Mouse (Mus musculus) midbrain, embryonic 12.5 days (tissue): ENCODE measurements at regions not wholly inside any gene's neighbourhood (a gene's known extent, or its start where the extent isn't known, plus 50 kb on each side); places are given as distances from the start of the nearest gene placed in this dataset.

Experiments used
- ATAC-seq: fragments of 200-750 bp; cut with Nextera tagmentation; 2 replicates; pipeline ENCODE4 v1.8.0; 2017; ENCODE audit warnings: low read depth, moderate TSS enrichment, moderate library complexity; ENCODE audit not compliant: low FRiP score
- H3K27ac ChIP-seq: fragments of 300-500 bp; sonication (generic); replicated peaks from 2 replicates; pipeline ENCODE4 v1.5.1; 2016; ENCODE audit warnings: mild to moderate bottlenecking
- H3K27me3 ChIP-seq: fragments of 300-500 bp; sonication (generic); 2 replicates; pipeline ENCODE4 v1.6.1; 2016; ENCODE audit warnings: mild to moderate bottlenecking
- H3K36me3 ChIP-seq: fragments of 300-500 bp; sonication (generic); 2 replicates; pipeline ENCODE4 v1.6.1; 2016
- H3K4me1 ChIP-seq: fragments of 300-500 bp; sonication (generic); 2 replicates; pipeline ENCODE4 v1.6.1; 2016
- H3K4me2 ChIP-seq: fragments of 300-500 bp; sonication (generic); replicated peaks from 2 replicates; pipeline ENCODE4 v1.6.1; 2016; ENCODE audit warnings: mild to moderate bottlenecking, moderate library complexity
- H3K4me3 ChIP-seq: fragments of 300-500 bp; sonication (generic); 2 replicates; pipeline ENCODE4 v1.5.1; 2016; ENCODE audit warnings: mild to moderate bottlenecking
- H3K9ac ChIP-seq: fragments of 300-500 bp; sonication (generic); replicated peaks from 2 replicates; pipeline ENCODE4 v1.6.1; 2016; ENCODE audit warnings: mild to moderate bottlenecking, moderate library complexity
- H3K9me3 ChIP-seq: fragments of 300-500 bp; sonication (generic); 2 replicates; pipeline ENCODE4 v1.6.1; 2016; ENCODE audit warnings: mild to moderate bottlenecking
- WGBS: fragments of 180-500 bp; shearing (Covaris S2); methylation state at CpG from one replicate; pipeline ENCODE4 v1.1.7; 2016; 5-methylcytosine and 5-hydroxymethylcytosine counted together

- H3K4me3 ChIP-seq, result no peak overlapping the region
- ATAC-seq, result peak; percentile 29; the same call in 1 of the 2 replicates
Measured at GRCm38 (mm10) chr14:95493154-95493553, 387.9 kb upstream of the 4921530L21Rik start.

DNA sequence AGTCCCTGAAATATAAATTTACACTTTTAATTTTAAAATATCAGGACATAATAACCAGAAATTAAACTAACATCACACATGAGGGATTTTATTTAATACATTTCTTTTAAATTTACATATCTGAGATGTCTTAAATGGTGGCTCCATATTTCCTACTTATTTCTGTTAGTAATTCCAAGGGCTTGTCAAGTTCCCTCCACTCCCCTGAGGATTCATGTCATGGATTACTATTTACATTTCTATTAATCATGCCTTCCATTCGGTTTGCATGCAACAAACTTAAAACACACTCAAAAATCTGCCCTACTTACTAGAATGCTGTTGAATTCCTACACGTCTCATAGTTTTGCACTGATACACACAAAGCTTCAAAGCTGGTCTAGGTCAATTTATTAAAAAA lies 387.1 kb upstream of the 4921530L21Rik start:
- Histone ChIP-seq H3K27ac (no peak overlapping the region), H3K4me2 (no peak overlapping the region), H3K36me3 (no peaks in the 10 kb centered on the region), H3K9me3 (no peaks in the 10 kb centered on the region), H3K4me3 (no peak overlapping the region), H3K4me1 (no peaks in the 10 kb centered on the region), H3K27me3 (no peaks in the 10 kb centered on the region), H3K9ac (no peak overlapping the region)
- 53% methylated on average over 2 of the region's 2 CpGs for WGBS
- ATAC-seq, result 0 out of 2 replicates have a peak, but pooled peaks have one; percentile 19

More at GRCm38 (mm10) chr14:95493154-95493553, 387.9 kb upstream of the 4921530L21Rik start:
- no peaks in the 10 kb centered on the region for H3K4me1 ChIP-seq
- 94% methylated on average over 3 of the region's 3 CpGs for WGBS
- H3K36me3 ChIP-seq, result no peaks in the 10 kb centered on the region
- no peak overlapping the region for H3K9ac ChIP-seq
- H3K4me2 ChIP-seq, result no peak overlapping the region
- no peaks in the 10 kb centered on the region for H3K27me3 ChIP-seq
- no peak overlapping the region for H3K27ac ChIP-seq
- no peaks in the 10 kb centered on the region for H3K9me3 ChIP-seq

- H3K9ac ChIP-seq, result no peak overlapping the region
- H3K4me2 ChIP-seq, result no peak overlapping the region
- no peak overlapping the region for H3K27ac ChIP-seq
- ATAC-seq, result 0 out of 2 replicates have a peak, but pooled peaks have one; percentile 27
- H3K4me1 ChIP-seq, result no peaks in the 10 kb centered on the region
- no peaks in the 10 kb centered on the region for H3K9me3 ChIP-seq
- 78% methylated on average over 1 of the region's 1 CpGs for WGBS
- H3K36me3 ChIP-seq, result no peaks in the 10 kb centered on the region
- H3K4me3 ChIP-seq, result no peak overlapping the region
- no peaks in the 10 kb centered on the region for H3K27me3 ChIP-seq
Measured at GRCm38 (mm10) chr14:95515072-95515471, 366.0 kb upstream of the 4921530L21Rik start.

GRCm38 (mm10) chr14:95518837-95519236 lies 362.2 kb upstream of the 4921530L21Rik start:
- no peak overlapping the region for H3K27ac ChIP-seq
- H3K4me2 ChIP-seq, result no peak overlapping the region
- no peak overlapping the region for H3K9ac ChIP-seq
- no peak overlapping the region for H3K4me3 ChIP-seq
- H3K27me3 ChIP-seq, result no peaks in the 10 kb centered on the region
- H3K36me3 ChIP-seq, result no peaks in the 10 kb centered on the region
- H3K9me3 ChIP-seq, result no peaks in the 10 kb centered on the region
- no peaks in the 10 kb centered on the region for H3K4me1 ChIP-seq
- ATAC-seq, result no peak
- 93% methylated on average over 1 of the region's 1 CpGs for WGBS

DNA sequence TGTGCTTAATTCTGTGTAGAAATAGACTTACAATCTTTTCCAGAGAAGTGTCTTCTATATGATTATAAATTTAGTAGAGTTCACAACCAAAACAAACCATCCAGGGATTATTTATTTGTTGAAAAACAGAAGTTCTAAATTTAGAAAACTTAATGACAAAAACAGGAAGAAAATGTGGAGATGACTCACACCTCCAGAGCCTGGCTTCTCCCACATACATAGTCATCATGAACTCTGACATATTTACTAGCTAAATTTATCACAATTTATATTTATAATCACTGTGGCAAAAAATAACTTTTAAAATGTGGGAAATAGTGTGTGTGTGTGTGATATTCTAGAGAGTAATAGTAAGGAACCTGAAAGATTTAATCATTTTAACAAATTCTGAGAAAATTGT lies 337.2 kb upstream of the 4921530L21Rik start:
- Histone ChIP-seq H3K36me3 (no peaks in the 10 kb centered on the region), H3K4me3 (no peak overlapping the region), H3K9me3 (no peaks in the 10 kb centered on the region), H3K4me2 (no peak overlapping the region), H3K9ac (no peak overlapping the region), H3K27me3 (no peaks in the 10 kb centered on the region), H3K4me1 (no peaks in the 10 kb centered on the region), H3K27ac (no peak overlapping the region)
- no peak for ATAC-seq

DNA sequence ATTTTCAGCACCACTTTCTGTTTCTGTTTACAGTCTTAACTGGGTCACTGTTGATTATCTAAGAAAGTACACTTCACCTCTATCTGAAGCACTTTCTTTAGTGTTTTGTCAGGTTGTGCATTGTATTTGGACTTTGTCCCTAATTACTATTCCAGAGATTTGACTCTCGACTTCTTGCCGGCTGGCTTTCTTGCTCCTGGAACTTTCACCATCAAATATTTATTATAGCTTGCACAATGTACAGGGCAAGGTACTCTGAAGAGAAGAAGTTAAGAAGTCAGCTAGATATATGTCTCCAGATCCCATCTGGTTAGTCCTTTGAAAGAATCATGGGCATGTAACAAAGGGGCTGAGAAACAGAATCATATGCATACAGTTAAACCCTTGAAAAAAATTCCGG lies 290.0 kb upstream of the 4921530L21Rik start:
- Histone ChIP-seq H3K27me3 (no peaks in the 10 kb centered on the region), H3K4me1 (no peaks in the 10 kb centered on the region), H3K4me2 (no peak overlapping the region), H3K27ac (no peak overlapping the region), H3K9me3 (no peaks in the 10 kb centered on the region), H3K4me3 (no peak overlapping the region), H3K36me3 (no peaks in the 10 kb centered on the region), H3K9ac (no peak overlapping the region)
- no peak for ATAC-seq
- 90% methylated on average over 3 of the region's 3 CpGs for WGBS

DNA sequence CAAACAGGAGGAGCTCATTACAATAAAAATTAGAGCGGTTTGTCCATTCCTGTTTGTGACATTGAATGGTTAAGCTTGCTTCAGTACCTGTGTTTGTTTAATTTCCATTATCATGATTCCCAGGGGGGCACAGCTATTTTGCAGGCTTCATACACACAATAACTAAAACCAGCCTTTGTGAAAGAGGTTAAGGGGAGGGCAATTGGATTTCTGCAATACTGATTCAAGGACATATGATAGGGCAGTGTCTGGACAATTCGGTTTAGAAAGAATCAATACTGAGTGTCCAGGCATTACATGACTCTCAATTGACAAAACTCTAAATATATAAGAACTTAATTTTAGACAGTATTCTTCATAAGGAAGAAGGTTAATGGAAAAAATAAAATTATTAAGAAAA lies 284.7 kb upstream of the 4921530L21Rik start:
- no peak overlapping the region for H3K27ac ChIP-seq
- H3K4me1 ChIP-seq, result no peaks in the 10 kb centered on the region
- H3K9me3 ChIP-seq, result no peaks in the 10 kb centered on the region
- no peak overlapping the region for H3K4me3 ChIP-seq
- no peak overlapping the region for H3K4me2 ChIP-seq
- no peaks in the 10 kb centered on the region for H3K27me3 ChIP-seq
- peak; percentile 66; the same call in 1 of the 2 replicates for ATAC-seq
- no peak overlapping the region for H3K9ac ChIP-seq
- WGBS, result 47% methylated on average over 2 of the region's 2 CpGs
- no peaks in the 10 kb centered on the region for H3K36me3 ChIP-seq

DNA sequence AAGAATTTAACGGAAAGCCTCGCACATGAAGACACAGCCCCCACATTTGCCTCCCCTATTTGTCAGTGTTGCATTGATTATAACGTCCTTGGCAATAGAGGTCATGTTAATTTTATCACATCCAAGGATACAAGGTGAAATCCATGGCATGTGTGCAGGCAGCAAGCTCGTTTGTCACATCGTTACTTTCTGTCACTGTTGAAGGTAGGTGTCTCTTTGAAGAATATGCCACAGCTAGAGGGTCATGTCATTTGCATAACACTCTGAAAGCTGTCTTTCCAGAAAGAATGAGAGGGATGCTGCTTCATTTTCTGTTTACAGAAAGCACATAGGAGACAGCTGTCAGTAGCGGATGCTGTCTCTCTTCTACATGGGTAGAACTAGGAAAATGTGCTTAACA lies 235.1 kb upstream of the 4921530L21Rik start:
- Histone ChIP-seq H3K9me3 (no peaks in the 10 kb centered on the region), H3K4me1 (no peaks in the 10 kb centered on the region), H3K4me2 (no peak overlapping the region), H3K4me3 (no peak overlapping the region), H3K27me3 (no peaks in the 10 kb centered on the region), H3K36me3 (no peaks in the 10 kb centered on the region), H3K27ac (no peak overlapping the region), H3K9ac (no peak overlapping the region)
- ATAC-seq, result 0 out of 2 replicates have a peak, but pooled peaks have one; percentile 38
- WGBS, result 58% methylated on average over 6 of the region's 6 CpGs

- 16% methylated on average over 1 of the region's 1 CpGs for WGBS
- H3K27ac ChIP-seq, result no peak overlapping the region
- H3K27me3 ChIP-seq, result no peaks in the 10 kb centered on the region
- no peaks in the 10 kb centered on the region for H3K36me3 ChIP-seq
- no peaks in the 10 kb centered on the region for H3K9me3 ChIP-seq
- no peak overlapping the region for H3K4me2 ChIP-seq
- H3K9ac ChIP-seq, result no peak overlapping the region
- H3K4me1 ChIP-seq, result no peaks in the 10 kb centered on the region
- ATAC-seq, result no peak
- no peak overlapping the region for H3K4me3 ChIP-seq
Measured at GRCm38 (mm10) chr14:95659552-95659951, 221.5 kb upstream of the 4921530L21Rik start.

GRCm38 (mm10) chr14:95660862-95661261 lies 220.2 kb upstream of the 4921530L21Rik start:
- H3K27me3 ChIP-seq, result no peaks in the 10 kb centered on the region
- no peak overlapping the region for H3K27ac ChIP-seq
- no peak overlapping the region for H3K4me3 ChIP-seq
- H3K4me1 ChIP-seq, result no peaks in the 10 kb centered on the region
- no peak for ATAC-seq
- H3K9me3 ChIP-seq, result no peaks in the 10 kb centered on the region
- WGBS, result 70% methylated on average over 1 of the region's 1 CpGs
- H3K4me2 ChIP-seq, result no peak overlapping the region
- no peaks in the 10 kb centered on the region for H3K36me3 ChIP-seq
- no peak overlapping the region for H3K9ac ChIP-seq

DNA sequence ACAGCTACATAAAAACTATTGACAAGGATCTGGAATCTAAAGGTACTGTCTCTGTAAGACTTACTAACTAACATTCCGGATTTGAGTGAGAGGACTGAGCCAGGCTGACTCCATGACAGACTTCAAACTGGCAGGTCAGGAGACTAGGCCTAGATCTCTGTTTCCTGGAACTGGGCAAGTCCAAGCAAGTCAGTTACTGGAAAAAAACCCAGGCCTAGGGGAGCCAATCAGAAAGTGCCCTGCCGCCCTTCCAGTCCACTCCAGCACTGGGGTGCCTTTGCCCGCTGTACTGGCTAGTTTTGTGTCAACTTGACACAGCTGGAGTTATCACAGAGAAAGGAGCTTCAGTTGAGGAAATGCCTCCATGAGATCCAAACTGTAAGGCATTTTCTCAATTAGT lies 219.6 kb upstream of the 4921530L21Rik start:
- 89% methylated on average over 3 of the region's 3 CpGs for WGBS
- no peak overlapping the region for H3K27ac ChIP-seq
- no peaks in the 10 kb centered on the region for H3K36me3 ChIP-seq
- H3K4me2 ChIP-seq, result no peak overlapping the region
- no peaks in the 10 kb centered on the region for H3K9me3 ChIP-seq
- H3K4me3 ChIP-seq, result no peak overlapping the region
- H3K9ac ChIP-seq, result no peak overlapping the region
- no peaks in the 10 kb centered on the region for H3K27me3 ChIP-seq
- ATAC-seq, result no peak
- no peaks in the 10 kb centered on the region for H3K4me1 ChIP-seq

DNA sequence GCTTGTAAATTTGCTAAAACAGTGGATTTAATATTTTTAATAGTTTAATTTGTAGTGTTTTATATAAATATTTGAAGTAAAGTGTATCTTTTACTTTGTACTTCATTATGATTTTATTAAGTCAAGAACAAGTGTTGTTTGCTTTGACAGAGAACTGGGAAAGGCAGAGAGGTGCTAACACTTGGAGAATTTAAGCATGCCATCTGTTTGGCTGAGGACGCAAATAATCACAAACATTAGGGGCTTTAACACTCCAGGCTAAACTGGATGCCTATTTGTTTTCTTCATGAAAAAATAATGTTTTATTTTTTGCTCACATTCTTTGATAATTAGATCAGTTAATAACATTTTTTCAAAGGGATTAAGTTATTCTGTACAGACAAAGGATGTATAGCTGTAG lies 193.6 kb upstream of the 4921530L21Rik start:
- WGBS, result 72% methylated on average over 1 of the region's 1 CpGs
- Histone ChIP-seq H3K4me3 (no peak overlapping the region), H3K36me3 (no peaks in the 10 kb centered on the region), H3K27ac (no peak overlapping the region), H3K9ac (no peak overlapping the region), H3K9me3 (no peaks in the 10 kb centered on the region), H3K4me1 (no peaks in the 10 kb centered on the region), H3K27me3 (no peaks in the 10 kb centered on the region), H3K4me2 (no peak overlapping the region)
- ATAC-seq, result no peak

- Histone ChIP-seq H3K4me3 (no peak overlapping the region), H3K27ac (no peak overlapping the region), H3K4me1 (no peaks in the 10 kb centered on the region), H3K27me3 (no peaks in the 10 kb centered on the region), H3K9me3 (no peaks in the 10 kb centered on the region), H3K9ac (no peak overlapping the region), H3K36me3 (no peaks in the 10 kb centered on the region), H3K4me2 (no peak overlapping the region)
- no peak for ATAC-seq
Measured at GRCm38 (mm10) chr14:95688611-95689010, 192.4 kb upstream of the 4921530L21Rik start.
